Mouse (Mus musculus) cortical plate, adult 2 months (tissue): ENCODE data around the gene Minpp1. TPM values are rescaled to one million over a fixed set of nuclear protein-coding genes. Genes with fewer than 3 reads are reported as not detected.
"Not testable (repeated sequence)": the region's sequence is repeated elsewhere in the genome, so short reads cannot be mapped to it uniquely, and the experiment has no call there.

Experiments used
- H3K27ac ChIP-seq: fragments of 200-500 bp; 2 replicates; pipeline ENCODE4 v1.5.1; 2012; ENCODE audit warnings: low read length, control low read depth, inconsistent platforms; ENCODE audit not compliant: insufficient read depth
- H3K4me1 ChIP-seq: fragments of 200-500 bp; 2 replicates; pipeline ENCODE4 v1.6.1; 2011; ENCODE audit warnings: low read length; ENCODE audit not compliant: control insufficient read depth, insufficient read depth
- H3K4me3 ChIP-seq: fragments of 200-500 bp; 2 replicates; pipeline ENCODE4 v1.5.1; 2011; ENCODE audit warnings: mild to moderate bottlenecking, low read length, control low read depth; ENCODE audit not compliant: insufficient read depth
- CTCF ChIP-seq: fragments of 200-500 bp; IDR thresholded peaks from 2 replicates; pipeline ENCODE4 v1.5.1; 2011; ENCODE audit warnings: mild to moderate bottlenecking, control low read depth, low read length; ENCODE audit not compliant: insufficient read depth; ENCODE audit errors: extremely low read depth
- POLR2A ChIP-seq: fragments of 200-500 bp; IDR thresholded peaks from 2 replicates; pipeline ENCODE4 v1.6.1; 2011; ENCODE audit warnings: mild to moderate bottlenecking, low read length, control low read depth; ENCODE audit not compliant: insufficient read depth; ENCODE audit errors: extremely low read depth
- polyA plus RNA-seq: library from polyadenylated mRNA; depleted of rRNA; stranded (reverse); fragments of >200 nt; gene quantifications from 2 replicates; pipeline ENCODE4 v1.2.3, GENCODE M21; 2012; rRNA removed

The Minpp1 gene
- 46.2 and 48.3 TPM in 2 replicates for polyA plus RNA-seq

GRCm38 (mm10) chr19:32485681-32486105 is at the start of gene Minpp1:
Minpp1 (plus strand) TSS chr19:32485769.
- TF ChIP-seq POLR2A (peak; percentile 65; the same call in 1 of the 2 replicates), CTCF (no peak)
- peak within 1 kb of the TSS; percentile 62; the same call in 1 of the 2 replicates for H3K27ac ChIP-seq
- H3K4me3 ChIP-seq: peak within 1 kb of the TSS; percentile 62
- no peaks in the 10 kb centered on the region for H3K4me1 ChIP-seq

DNA sequence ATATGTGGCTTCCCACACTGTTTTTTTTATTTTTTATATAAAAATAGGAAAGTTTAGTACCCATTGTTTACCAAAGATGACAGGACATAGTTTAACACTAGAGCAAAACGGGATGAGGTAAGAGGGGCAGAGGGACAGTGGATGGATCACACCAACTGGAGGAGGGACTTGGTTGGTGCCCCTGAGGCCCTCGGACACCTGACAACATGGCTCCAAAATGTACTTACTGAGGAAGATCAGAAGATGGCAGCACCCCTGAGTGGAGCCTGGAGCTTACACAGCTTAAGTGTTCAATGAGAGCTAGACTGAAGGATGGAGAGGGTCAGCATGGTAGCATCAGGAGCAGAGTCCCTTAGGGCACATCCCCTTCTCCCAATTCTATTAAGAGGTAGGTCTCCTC is 46.2 kb upstream of the Minpp1 start:
- no peaks in the 10 kb centered on the region for H3K4me1 ChIP-seq
- no peak for TF ChIP-seq POLR2A
- TF ChIP-seq CTCF: no peak
- no peak overlapping the region for H3K27ac ChIP-seq
- H3K4me3 ChIP-seq: no peak overlapping the region

DNA sequence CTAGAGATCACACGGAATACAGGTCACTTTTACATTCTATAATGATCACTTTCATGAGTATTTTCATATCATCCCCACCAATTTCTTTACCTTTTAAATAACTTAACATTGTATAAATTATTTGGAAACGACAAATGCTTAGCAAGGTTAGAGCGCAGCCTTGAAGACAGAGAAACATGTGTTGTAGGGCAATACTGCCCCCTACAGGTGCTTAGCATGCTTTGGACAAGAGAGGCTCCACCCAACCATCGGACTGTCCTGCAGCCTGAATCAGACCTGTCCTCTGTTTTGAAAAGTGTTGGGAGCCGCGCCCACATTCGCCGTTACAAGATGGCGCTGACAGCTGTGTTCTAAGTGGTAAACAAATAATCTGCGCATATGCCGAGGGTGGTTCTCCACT is 44.0 kb upstream of the Minpp1 start:
- Histone ChIP-seq H3K4me1 (no peaks in the 10 kb centered on the region), H3K4me3 (no peak overlapping the region), H3K27ac (no peak overlapping the region)
- TF ChIP-seq POLR2A (no peak), CTCF (no peak)

GRCm38 (mm10) chr19:32448931-32449330 is 36.6 kb upstream of the Minpp1 start:
- TF ChIP-seq POLR2A (no peak), CTCF (no peak)
- Histone ChIP-seq H3K27ac (no peak overlapping the region), H3K4me1 (no peaks in the 10 kb centered on the region), H3K4me3 (no peak overlapping the region)

DNA sequence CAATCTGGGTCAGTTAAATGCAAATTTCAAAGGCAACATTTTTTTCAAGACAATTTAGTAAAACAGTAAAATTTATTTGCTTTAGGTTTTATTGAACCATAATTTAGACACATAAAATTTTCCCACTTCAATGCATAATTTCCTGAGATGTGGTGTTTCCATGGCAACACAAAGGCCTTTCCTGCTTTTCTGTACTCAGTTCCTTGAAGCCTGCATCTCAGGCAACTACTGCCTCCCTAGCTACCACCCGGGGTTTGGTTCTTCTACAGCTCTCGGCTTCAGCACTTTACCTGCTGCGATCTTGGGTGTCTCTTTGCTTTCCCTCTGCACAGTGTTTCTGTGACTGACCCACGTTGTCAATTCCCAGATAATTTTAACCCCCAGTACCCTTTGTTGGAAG is 33.3 kb upstream of the Minpp1 start:
- Histone ChIP-seq H3K27ac (no peak overlapping the region), H3K4me3 (no peak overlapping the region), H3K4me1 (no peaks in the 10 kb centered on the region)
- TF ChIP-seq CTCF: no peak
- no peak for TF ChIP-seq POLR2A

- Histone ChIP-seq H3K4me1 (no peaks in the 10 kb centered on the region), H3K27ac (no peak overlapping the region), H3K4me3 (no peak overlapping the region)
- TF ChIP-seq CTCF (no peak), POLR2A (no peak)
Measured at GRCm38 (mm10) chr19:32456744-32457143, 28.8 kb upstream of the Minpp1 start.

DNA sequence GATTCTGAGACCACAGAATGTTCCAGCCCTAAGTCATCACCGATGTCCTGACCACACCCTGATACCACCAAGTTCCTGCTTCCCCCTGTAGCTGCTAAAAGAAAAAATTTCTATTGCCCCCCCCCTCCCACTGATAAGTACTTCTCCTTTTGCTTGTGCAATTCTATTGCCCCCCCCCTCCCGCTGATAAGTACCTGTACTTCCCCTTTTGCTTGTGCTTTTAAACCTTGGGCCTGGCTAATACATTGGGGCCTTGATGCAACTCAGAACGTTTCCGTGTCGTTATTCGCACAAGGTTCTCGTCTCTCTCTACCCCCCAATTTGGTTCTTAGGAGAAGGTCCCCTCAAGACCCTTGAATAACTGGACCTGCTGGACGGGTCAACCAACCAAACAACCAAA is 27.9 kb upstream of the Minpp1 start:
- not testable (repeated sequence) for H3K27ac ChIP-seq, H3K4me1 ChIP-seq, H3K4me3 ChIP-seq

GRCm38 (mm10) chr19:32463037-32463436 is 22.5 kb upstream of the Minpp1 start:
- no peaks in the 10 kb centered on the region for H3K4me1 ChIP-seq
- H3K4me3 ChIP-seq: no peak overlapping the region
- TF ChIP-seq CTCF: no peak
- TF ChIP-seq POLR2A: no peak
- no peak overlapping the region for H3K27ac ChIP-seq

- Histone ChIP-seq H3K4me3 (no peak overlapping the region), H3K4me1 (no peaks in the 10 kb centered on the region), H3K27ac (no peak overlapping the region)
- TF ChIP-seq POLR2A (no peak), CTCF (no peak)
Measured at GRCm38 (mm10) chr19:32465228-32465627, 20.3 kb upstream of the Minpp1 start.

DNA sequence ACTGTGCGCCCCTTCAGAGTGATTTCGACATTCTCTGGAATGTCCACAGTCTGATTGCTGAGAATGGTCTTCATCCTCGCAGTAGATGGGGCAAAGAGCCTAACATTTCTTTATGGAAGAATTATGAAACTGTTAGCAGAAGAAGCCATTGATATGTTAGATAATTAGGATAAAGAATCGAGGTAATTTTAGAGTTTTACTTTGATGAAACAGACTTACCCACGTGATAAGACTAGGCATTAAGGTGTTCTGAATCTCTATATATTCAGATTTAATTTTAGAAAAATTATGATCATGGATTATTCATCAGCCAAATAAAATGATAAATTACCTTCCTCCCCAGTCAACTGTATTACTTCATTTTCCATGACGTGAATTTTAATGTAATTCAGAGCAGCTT is 19.1 kb upstream of the Minpp1 start, which contains the start of gene Rpl9-ps6:
Gene Rpl9-ps6, minus strand, starts transcription at position 101 of the 400 bp plus-strand sequence.
- TF ChIP-seq CTCF (no peak), POLR2A (no peak)
- H3K4me3 ChIP-seq: no peak within 1 kb of the TSS
- no peaks in the 10 kb centered on the region for H3K4me1 ChIP-seq
- no peak within 1 kb of the TSS for H3K27ac ChIP-seq

DNA sequence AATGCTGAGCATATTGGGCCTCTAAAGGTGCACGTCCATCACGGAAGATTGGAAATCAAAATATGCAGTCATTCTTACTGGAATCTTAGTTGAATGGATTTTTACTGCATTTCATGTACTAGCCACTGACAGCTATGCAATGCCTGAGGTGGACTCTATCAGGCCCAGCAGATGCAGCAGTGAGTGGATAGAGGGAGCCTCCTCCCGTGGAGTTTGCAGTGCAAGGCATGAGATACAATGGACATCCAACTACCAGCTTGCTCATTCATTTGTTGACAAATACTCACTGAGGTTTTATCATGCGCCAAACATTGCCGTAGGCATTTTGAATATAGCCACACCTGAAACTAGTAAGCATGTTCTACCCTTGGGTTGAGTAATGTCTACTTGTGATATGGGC is 18.2 kb upstream of the Minpp1 start:
- Histone ChIP-seq H3K4me3 (no peak overlapping the region), H3K27ac (no peak overlapping the region), H3K4me1 (no peaks in the 10 kb centered on the region)
- TF ChIP-seq POLR2A (no peak), CTCF (no peak)
